Mouse (Mus musculus) cortical plate, adult 2 months (tissue): ENCODE measurements at regions not wholly inside any gene's neighbourhood (a gene's known extent, or its start where the extent isn't known, plus 50 kb on each side); places are given as distances from the start of the nearest gene placed in this dataset.

Source experiments
- CTCF ChIP-seq: fragments of 200-500 bp; IDR thresholded peaks from 2 replicates; pipeline ENCODE4 v1.5.1; 2011; ENCODE audit warnings: mild to moderate bottlenecking, control low read depth, low read length; ENCODE audit not compliant: insufficient read depth; ENCODE audit errors: extremely low read depth
- POLR2A ChIP-seq: fragments of 200-500 bp; IDR thresholded peaks from 2 replicates; pipeline ENCODE4 v1.6.1; 2011; ENCODE audit warnings: mild to moderate bottlenecking, low read length, control low read depth; ENCODE audit not compliant: insufficient read depth; ENCODE audit errors: extremely low read depth

DNA sequence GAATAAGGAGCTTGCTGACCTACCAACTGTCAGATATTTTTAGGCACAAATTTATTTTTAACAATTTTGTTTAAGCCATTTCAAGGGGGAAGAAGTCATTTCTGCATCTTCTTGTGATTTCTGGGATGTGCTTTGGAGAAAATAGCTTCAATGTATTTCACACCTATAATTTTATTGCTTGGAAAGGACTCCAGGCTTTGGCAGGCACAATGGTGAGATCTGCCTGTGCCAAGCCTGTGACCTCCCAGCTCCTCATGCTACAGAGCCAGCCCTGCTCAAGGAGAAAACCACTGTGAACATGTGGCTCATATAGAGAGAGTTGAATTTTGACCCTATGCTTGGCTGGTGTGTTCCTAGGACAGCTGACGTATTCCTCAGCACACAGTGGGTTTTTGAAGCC is 288.6 kb upstream of the Atp10a start:
- TF ChIP-seq CTCF (no peak), POLR2A (no peak)
